Comparison of ENCODE assay signal across 8 mouse cellular contexts in genomic region chr6:86194941-86195932, GRCm38 (mm10). TPM values are rescaled to one million over a fixed set of nuclear protein-coding genes. Genes with fewer than 3 reads are reported as not detected.
DNase-seq lines count a peak whose midpoint lies in the region; ATAC-seq and TF ChIP-seq lines count a peak whose summit lies in the region.

Tgfa (plus strand) TSS chr6:86195223.

- peaks cover 55% of the 10 kb centered on the region for H3K27me3 ChIP-seq in C2C12 (ENCODE audit: control insufficient read depth, insufficient read depth, insufficient read length)
- peaks cover 29% of the 10 kb centered on the region for H3K27me3 ChIP-seq in embryonic facial prominence, embryonic 15.5 days
- H3K27me3 ChIP-seq in heart, embryonic 15.5 days = peaks cover 36% of the 10 kb centered on the region
- H3K27me3 ChIP-seq in liver, embryonic 14.5 days (ENCODE audit: control insufficient read depth, insufficient read depth, low read length) = peaks cover 39% of the 10 kb centered on the region
- H3K27me3 ChIP-seq in neural tube, embryonic 13.5 days = peaks cover 66% of the 10 kb centered on the region

- TF ChIP-seq EP300 in liver, embryonic 14.5 days (IDR thresholded peaks at IDR 0.05; ENCODE audit: low read depth) = no peak

- under 1% methylated on average over 93 of the region's 97 CpGs for WGBS in embryonic facial prominence, embryonic 15.5 days
- WGBS in heart, embryonic 15.5 days = under 1% methylated on average over 82 of the region's 97 CpGs
- under 1% methylated on average over 97 of the region's 97 CpGs for WGBS in liver, embryonic 14.5 days (ENCODE audit: insufficient replicate concordance)
- under 1% methylated on average over 95 of the region's 97 CpGs for WGBS in neural tube, embryonic 13.5 days

- H3K4me2 ChIP-seq in embryonic facial prominence, embryonic 15.5 days (replicated peaks) = peak within 1 kb of the TSS; percentile 96
- H3K4me2 ChIP-seq in heart, embryonic 15.5 days = peak within 1 kb of the TSS; percentile 97
- peak within 1 kb of the TSS; percentile 49 for H3K4me2 ChIP-seq in liver, embryonic 14.5 days (ENCODE audit: low read depth)
- peak within 1 kb of the TSS; percentile 94 for H3K4me2 ChIP-seq in neural tube, embryonic 13.5 days

- no peaks in the 10 kb centered on the region for H3K79me3 ChIP-seq in C2C12 (ENCODE audit: low read depth)

- peak within 1 kb of the TSS; percentile 72 for H3ac ChIP-seq in C2C12 (ENCODE audit: control insufficient read depth, insufficient read length, low read depth)

- peak; percentile 51 to 64 for DNase-seq in adrenal gland, postnatal 4 days (ENCODE audit: low spot score in 2 of 2)
- DNase-seq in kidney, postnatal 10 days = peak; percentile 81
- DNase-seq in liver, embryonic 14.5 days (ENCODE audit: low read depth in 3 of 3, low spot score in 3 of 3) = peak in 1 of 3 experiments; percentile 14
- peak; percentile 18 to 34 for DNase-seq in thymus, postnatal 36 days

- H3K9me3 ChIP-seq in embryonic facial prominence, embryonic 15.5 days (replicated peaks) = no peaks in the 10 kb centered on the region
- no peaks in the 10 kb centered on the region for H3K9me3 ChIP-seq in heart, embryonic 15.5 days (replicated peaks)
- H3K9me3 ChIP-seq in liver, embryonic 14.5 days (ENCODE audit: control insufficient read depth, low read length) = no peaks in the 10 kb centered on the region
- H3K9me3 ChIP-seq in neural tube, embryonic 13.5 days = no peaks in the 10 kb centered on the region

- peak within 1 kb of the TSS; percentile 40; the same call in 1 of the 2 replicates for H3K9ac ChIP-seq in embryonic facial prominence, embryonic 15.5 days
- H3K9ac ChIP-seq in heart, embryonic 15.5 days = peak within 1 kb of the TSS; percentile 66
- no peak within 1 kb of the TSS for H3K9ac ChIP-seq in liver, embryonic 14.5 days (replicated peaks)
- H3K9ac ChIP-seq in neural tube, embryonic 13.5 days = peak within 1 kb of the TSS; percentile 80

- peaks cover 31% of the 10 kb centered on the region for H3K4me1 ChIP-seq in embryonic facial prominence, embryonic 15.5 days
- peaks cover 16% of the 10 kb centered on the region for H3K4me1 ChIP-seq in heart, embryonic 15.5 days (replicated peaks)
- H3K4me1 ChIP-seq in liver, embryonic 14.5 days (replicated peaks; ENCODE audit: control insufficient read depth in 2 of 2, insufficient read depth in 2 of 2, low read length in 1 of 2) = 0 out of 4 replicates have a peak, but pooled peaks cover 0 to 2% of the 10 kb centered on the region in 2 experiments
- H3K4me1 ChIP-seq in neural tube, embryonic 13.5 days (replicated peaks) = peaks cover 33% of the 10 kb centered on the region

- H3K4me3 ChIP-seq in C2C12 (ENCODE audit: insufficient read depth, poor library complexity, severe bottlenecking) = peak within 1 kb of the TSS; percentile 45
- peak within 1 kb of the TSS; percentile 63 for H3K4me3 ChIP-seq in embryonic facial prominence, embryonic 15.5 days (replicated peaks)
- H3K4me3 ChIP-seq in heart, embryonic 15.5 days = peak within 1 kb of the TSS; percentile 79
- H3K4me3 ChIP-seq in liver, embryonic 14.5 days (ENCODE audit: insufficient read depth in 1 of 2, low read depth in 2 of 2, low read length in 2 of 2) = peak within 1 kb of the TSS; percentile 42 to 50
- H3K4me3 ChIP-seq in neural tube, embryonic 13.5 days = peak within 1 kb of the TSS; percentile 67

- TF ChIP-seq CTCF in C2C12 (IDR thresholded peaks at IDR 0.05; ENCODE audit: control insufficient read depth, insufficient read depth, insufficient read length) = no peak
- TF ChIP-seq CTCF in liver, embryonic 14.5 days (IDR thresholded peaks at IDR 0.05; ENCODE audit: low read depth) = peak; percentile 52

- H3K79me2 ChIP-seq in C2C12 (ENCODE audit: control insufficient read depth, insufficient read depth) = no peaks in the 10 kb centered on the region

- no peak within 1 kb of the TSS for H3K27ac ChIP-seq in embryonic facial prominence, embryonic 15.5 days (replicated peaks)
- peak within 1 kb of the TSS; percentile 65 for H3K27ac ChIP-seq in heart, embryonic 15.5 days
- H3K27ac ChIP-seq in liver, embryonic 14.5 days = no peak within 1 kb of the TSS
- peak within 1 kb of the TSS; percentile 59; the same call in 1 of the 2 replicates for H3K27ac ChIP-seq in neural tube, embryonic 13.5 days (replicated peaks)

- H3K36me3 ChIP-seq in C2C12 (ENCODE audit: control insufficient read depth, insufficient read depth) = no peaks in the 10 kb centered on the region
- no peaks in the 10 kb centered on the region for H3K36me3 ChIP-seq in embryonic facial prominence, embryonic 15.5 days
- no peaks in the 10 kb centered on the region for H3K36me3 ChIP-seq in heart, embryonic 15.5 days
- H3K36me3 ChIP-seq in liver, embryonic 14.5 days (replicated peaks; ENCODE audit: control insufficient read depth, insufficient read depth, low read depth) = no peaks in the 10 kb centered on the region
- H3K36me3 ChIP-seq in neural tube, embryonic 13.5 days = no peaks in the 10 kb centered on the region

- peak; percentile 74 for ATAC-seq in embryonic facial prominence, embryonic 15.5 days (ENCODE audit: insufficient number of reproducible peaks, low FRiP score, low TSS enrichment, low read depth)
- peak; percentile 89 for ATAC-seq in heart, embryonic 15.5 days (replicated peaks; ENCODE audit: insufficient number of reproducible peaks, insufficient read depth, low FRiP score, low read depth)
- peak; percentile 79 for ATAC-seq in liver, embryonic 14.5 days (ENCODE audit: insufficient read depth)
- peak; percentile 83 for ATAC-seq in neural tube, embryonic 13.5 days (ENCODE audit: low read depth)

TF ChIP-seq in C2C12, 6 proteins besides CTCF, POLR2A, EP300 and RAD21:
- TF ChIP-seq USF1 (IDR thresholded peaks at IDR 0.05; ENCODE audit: low read depth) (no peak), FOSL1 (IDR thresholded peaks at IDR 0.05; ENCODE audit: insufficient read depth, low read length, poor library complexity, severe bottlenecking) (no peak), CEBPB (IDR thresholded peaks at IDR 0.05; ENCODE audit: low read depth) (no peak), MAX (IDR thresholded peaks at IDR 0.05) (no peak), MYOD1 (IDR thresholded peaks at IDR 0.05; ENCODE audit: control insufficient read depth, insufficient read length, low read depth) (no peak), MYOG (IDR thresholded peaks at IDR 0.05; ENCODE audit: control insufficient read depth, extremely low read depth, insufficient read length) (no peak)

RNA-seq across cellular contexts. Expression of gene Tgfa, which starts in this region (rescaled TPM):
- 0.54 TPM for polyA plus RNA-seq in C2C12 (2012; fragmentation: generic; extraction: Trizol)
- 10 to 100 TPM; 10.2 to 10.4 TPM for total RNA-seq in adrenal gland, postnatal 4 days (2021)
- 6.5 and 8.9 TPM in 2 replicates for polyA plus RNA-seq in embryonic facial prominence, embryonic 15.5 days (2015; fragmentation: Nextera tagmentation; extraction: Ambion mirVana)
- 2.3 and 3.1 TPM in 2 replicates for polyA plus RNA-seq in heart, embryonic 15.5 days (2015; fragmentation: Nextera tagmentation; extraction: Ambion mirVana)
- 0.96 and 0.99 TPM in 2 replicates for polyA plus RNA-seq in liver, embryonic 14.5 days (2012; rRNA removed)
- 1.7 and 2.2 TPM in 2 replicates for polyA plus RNA-seq in liver, embryonic 14.5 days (2014; fragmentation: Nextera tagmentation; extraction: Ambion mirVana)
- polyA plus RNA-seq in neural tube, embryonic 13.5 days (2015; fragmentation: Nextera tagmentation; extraction: Ambion mirVana) = 9.7 and 10.2 TPM in 2 replicates

Comparison
In these comparisons a context has a peak if more than half of its experiments do, and no peak if none do; other contexts are left out.
1. H3K27ac ChIP-seq: peak in heart, embryonic 15.5 days (single experiment) and neural tube, embryonic 13.5 days (single experiment); none in embryonic facial prominence, embryonic 15.5 days (single experiment) and liver, embryonic 14.5 days (single experiment).
2. Peak in every context shown above with its lines, with median percentiles within 50 percentile points of each other: H3K4me3 ChIP-seq, ATAC-seq and H3K4me2 ChIP-seq.